Mouse (Mus musculus) C2C12 (cell line): ENCODE results near the gene Qpctl.

Source experiments
- CEBPB ChIP-seq: IDR thresholded peaks from one replicate; pipeline ENCODE4 v1.6.1; 2011; ENCODE audit warnings: low read depth, mild to moderate bottlenecking, control low read depth, moderate library complexity
- CTCF ChIP-seq: IDR thresholded peaks from one replicate; pipeline ENCODE4 v1.5.1; 2011; ENCODE audit not compliant: control insufficient read depth, insufficient read depth, insufficient read length
- FOSL1 ChIP-seq: IDR thresholded peaks from one replicate; pipeline ENCODE4 v1.8.0; 2011; ENCODE audit warnings: mild to moderate bottlenecking, low read length; ENCODE audit not compliant: poor library complexity, insufficient read depth, severe bottlenecking
- MAX ChIP-seq: IDR thresholded peaks from one replicate; pipeline ENCODE4 v1.6.1; 2011; ENCODE audit warnings: mild to moderate bottlenecking, control low read depth
- MYOG ChIP-seq: IDR thresholded peaks from one replicate; pipeline ENCODE4 v1.6.1; 2011; ENCODE audit not compliant: control insufficient read depth, insufficient read length; ENCODE audit errors: extremely low read depth
- USF1 ChIP-seq: IDR thresholded peaks from one replicate; pipeline ENCODE4 v1.6.1; 2011; ENCODE audit warnings: low read depth, mild to moderate bottlenecking, control low read depth, moderate library complexity

DNA sequence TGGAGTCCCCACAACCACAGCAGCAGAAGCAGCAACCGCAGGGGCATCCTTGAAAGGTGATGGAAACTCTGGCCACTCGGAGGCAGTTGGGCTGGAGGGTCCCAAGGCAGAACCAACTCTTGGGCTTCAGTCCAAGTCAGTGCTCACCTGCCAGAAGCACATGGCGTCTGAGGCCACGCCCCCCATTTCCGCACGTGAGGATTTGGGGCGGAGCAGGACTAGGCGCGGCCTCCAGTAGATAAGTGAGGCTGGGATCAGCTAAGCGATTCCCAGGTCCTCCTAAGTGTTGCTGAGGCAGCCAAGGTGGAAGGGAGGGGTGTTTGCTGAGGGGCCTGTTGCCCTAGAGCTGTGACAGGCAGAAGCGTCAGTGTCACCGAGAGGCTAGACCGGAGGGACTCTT is 15.9 kb upstream of the Qpctl start:
- TF ChIP-seq USF1 (no peak), CTCF (no peak), MYOG (no peak), MAX (no peak), CEBPB (no peak), FOSL1 (no peak)
